Mouse (Mus musculus): Measurements from ENCODE around the gene Pdcl2.

Gene Pdcl2

GRCm38 (mm10) chr5:76303745-76304451 is 27.1 kb downstream of the Pdcl2 start:
- peak; percentile 51 for DNase-seq (ENCODE audit: low spot score)

GRCm38 (mm10) chr5:76303379-76303744 is 27.6 kb downstream of the Pdcl2 start:
- DNase-seq (ENCODE audit: low spot score) = no peak

GRCm38 (mm10) chr5:76302009-76302408 is 28.9 kb downstream of the Pdcl2 start:
- DNase-seq (ENCODE audit: low spot score) = no peak

- DNase-seq (ENCODE audit: low spot score) = no peak
Observed at GRCm38 (mm10) chr5:76289234-76289691, 41.7 kb downstream of the Pdcl2 start.

DNA sequence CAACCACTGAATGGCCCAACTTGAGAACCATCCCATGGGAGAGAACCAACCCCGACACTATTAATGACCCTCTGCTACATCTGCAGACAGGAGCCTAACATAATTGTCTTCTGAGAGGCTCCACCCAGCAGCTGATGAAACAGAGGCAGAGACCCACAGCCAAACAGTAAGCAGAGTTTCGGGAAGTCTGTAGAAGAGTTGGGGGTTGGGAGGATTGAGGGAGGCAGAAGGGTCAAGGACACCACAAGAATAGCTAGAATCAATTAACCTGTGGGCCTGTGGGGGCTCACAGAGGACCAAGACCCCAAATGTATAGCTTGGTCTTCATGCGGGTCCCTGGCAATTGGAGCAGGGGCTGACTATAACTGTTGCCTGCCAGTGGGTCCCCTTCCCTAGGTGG is 42.7 kb downstream of the Pdcl2 start:
- DNase-seq (ENCODE audit: low spot score) = no peak

- no peak for DNase-seq (ENCODE audit: low spot score)
Observed at GRCm38 (mm10) chr5:76287062-76287461, 43.9 kb downstream of the Pdcl2 start.

DNA sequence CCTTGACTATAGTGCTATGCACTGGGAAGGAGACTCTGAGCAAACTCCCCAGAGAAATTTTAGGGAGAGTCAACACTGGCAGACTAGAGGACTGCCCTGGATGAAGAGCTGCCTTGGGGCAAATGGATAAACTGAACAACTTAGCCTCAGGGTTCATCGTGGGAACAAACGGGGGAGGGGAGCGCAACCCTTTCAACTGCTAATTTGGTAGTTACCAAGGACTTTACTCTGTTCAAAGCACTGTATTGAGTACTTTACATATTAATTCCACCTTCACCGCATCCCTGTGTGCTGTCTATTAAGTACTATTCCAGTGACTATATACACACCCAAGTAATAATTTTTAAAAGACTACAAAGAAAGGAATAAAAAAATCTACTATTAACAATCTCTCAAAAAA is 45.3 kb downstream of the Pdcl2 start:
- DNase-seq (ENCODE audit: low spot score) = no peak

DNA sequence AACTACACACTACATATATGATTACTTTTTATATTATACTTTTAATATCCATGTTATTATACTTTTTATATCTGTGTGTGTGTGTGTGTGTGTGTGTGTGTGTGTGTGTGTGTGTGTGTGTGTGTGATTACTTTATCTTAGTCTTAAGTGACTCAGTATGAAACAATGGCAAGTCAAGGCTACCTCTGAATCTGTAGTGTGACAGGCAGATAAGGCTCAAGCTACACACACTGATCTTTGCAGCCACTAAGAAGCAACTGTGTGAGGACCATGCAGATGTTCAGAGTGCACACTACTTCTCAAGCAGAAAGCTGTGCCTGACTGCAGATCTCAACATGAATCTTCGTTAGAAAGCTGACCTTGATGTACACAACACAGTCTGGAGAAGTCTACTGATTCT is 47.1 kb downstream of the Pdcl2 start:
- DNase-seq (ENCODE audit: low spot score) = no peak

DNA sequence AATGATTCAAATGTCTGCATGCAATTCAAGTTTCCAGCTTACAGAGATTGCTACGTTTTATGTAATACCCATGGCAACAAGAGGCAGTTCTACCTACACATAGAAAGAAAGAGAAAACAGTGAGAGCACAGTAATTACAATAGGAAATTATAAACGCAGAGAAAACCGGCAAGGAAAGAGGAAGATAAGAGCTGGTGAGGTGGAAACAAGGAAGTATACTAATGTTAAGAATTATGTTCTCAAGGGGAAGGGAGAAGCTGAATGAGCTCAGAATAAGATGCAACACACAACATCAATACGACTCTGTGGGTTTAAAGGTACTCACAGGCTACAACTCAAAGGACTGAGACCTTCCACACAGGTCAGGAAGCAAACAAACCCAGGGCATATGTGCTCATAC is 56.0 kb downstream of the Pdcl2 start:
- DNase-seq (ENCODE audit: low spot score) = no peak

Measured in ovary, adult 18-20 months (tissue).